Mouse (Mus musculus): ENCODE measurements around the gene Osgep.
A peak's percentile ranks its signal among the peaks of the same experiment; 100 is the strongest.
"Not testable (repeated sequence)": the region's sequence is repeated elsewhere in the genome, so short reads cannot be mapped to it uniquely, and the experiment has no call there.

Osgep gene

DNA sequence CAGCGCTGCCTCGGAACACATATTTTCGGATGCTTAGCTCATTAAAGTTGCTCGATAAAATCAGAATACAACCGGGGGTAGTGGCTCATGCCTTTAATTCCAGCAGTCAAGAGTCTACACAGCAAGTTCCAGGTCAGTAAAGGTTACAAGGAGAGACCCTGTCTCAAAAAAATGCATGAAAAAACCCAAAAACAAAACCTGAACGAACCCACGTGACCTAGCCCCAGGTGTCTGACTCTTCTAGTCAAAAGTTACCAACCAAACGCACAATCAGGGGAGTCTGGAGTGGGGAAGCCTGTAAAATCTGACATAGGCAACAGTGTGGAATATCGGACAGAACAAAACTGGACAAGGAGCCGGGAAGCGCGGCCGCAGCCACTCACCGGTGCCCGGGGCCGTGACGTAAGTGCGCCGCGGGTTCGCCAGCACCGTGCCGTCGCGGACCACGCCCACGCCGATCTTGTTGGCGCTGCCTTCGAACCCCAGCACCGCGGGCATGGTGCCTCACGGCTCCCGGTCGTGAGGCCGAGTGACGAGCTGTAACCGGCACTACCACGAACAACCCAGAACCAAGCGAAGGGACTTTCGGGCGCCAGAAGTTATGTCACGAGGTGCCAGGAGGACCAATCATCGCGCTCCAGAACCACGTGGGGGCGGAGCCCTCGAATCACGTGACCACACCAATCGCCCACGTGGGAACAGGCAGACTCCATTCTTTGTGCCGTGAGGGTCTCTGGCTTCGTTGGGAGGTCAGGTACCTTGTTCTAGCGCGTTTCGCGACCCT lies at the start of gene Osgep, which contains the start of gene Apex1:
Osgep (minus strand) TSS at position 613 of the 784 bp plus-strand sequence.
Apex1 (plus strand) TSS at position 688 of the 784 bp plus-strand sequence.
- peak; percentile 95 to 96 for DNase-seq (ENCODE audit: low spot score in 2 of 2)

DNA sequence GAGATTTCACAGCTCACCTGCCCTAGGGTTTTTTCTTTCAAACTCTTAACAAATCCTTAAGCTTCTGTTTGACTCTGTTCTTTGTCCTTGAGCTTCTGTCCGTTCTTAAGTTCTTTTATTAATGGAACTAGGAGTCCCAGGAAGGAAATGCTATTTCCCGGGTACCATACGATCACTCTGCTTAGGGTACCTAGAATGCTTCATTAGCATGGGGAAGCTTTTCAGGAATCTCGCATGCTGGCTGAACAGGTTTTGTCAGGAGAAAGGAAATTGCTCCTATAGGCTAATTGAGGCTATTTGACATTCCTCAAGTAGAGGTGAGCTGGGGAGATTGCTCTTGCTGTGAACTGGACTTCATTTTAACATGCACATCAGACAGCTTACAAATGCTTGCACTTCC lies 49.0 kb upstream of the Osgep start:
- DNase-seq (ENCODE audit: low spot score in 2 of 2): no peak

DNA sequence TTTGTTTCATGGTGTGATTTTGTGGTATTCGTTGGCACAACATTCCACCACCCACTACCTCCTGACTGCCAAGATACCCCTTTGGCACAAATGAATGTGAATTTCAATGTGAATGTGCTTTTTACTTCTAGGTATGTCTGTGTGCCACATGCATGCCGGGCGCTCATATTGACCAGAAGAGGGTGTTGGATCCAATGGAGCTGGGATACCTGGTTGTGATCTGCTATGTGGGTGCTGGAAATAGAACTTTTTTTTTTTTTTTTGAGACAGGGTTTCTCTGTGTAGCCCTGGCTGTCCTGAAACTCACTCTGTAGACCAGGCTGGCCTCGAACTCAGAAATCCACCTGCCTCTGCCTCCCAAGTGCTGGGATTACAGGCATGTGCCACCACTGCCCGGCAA lies 48.4 kb upstream of the Osgep start:
- not testable (repeated sequence) for DNase-seq (ENCODE audit: low spot score in 2 of 2)

DNA sequence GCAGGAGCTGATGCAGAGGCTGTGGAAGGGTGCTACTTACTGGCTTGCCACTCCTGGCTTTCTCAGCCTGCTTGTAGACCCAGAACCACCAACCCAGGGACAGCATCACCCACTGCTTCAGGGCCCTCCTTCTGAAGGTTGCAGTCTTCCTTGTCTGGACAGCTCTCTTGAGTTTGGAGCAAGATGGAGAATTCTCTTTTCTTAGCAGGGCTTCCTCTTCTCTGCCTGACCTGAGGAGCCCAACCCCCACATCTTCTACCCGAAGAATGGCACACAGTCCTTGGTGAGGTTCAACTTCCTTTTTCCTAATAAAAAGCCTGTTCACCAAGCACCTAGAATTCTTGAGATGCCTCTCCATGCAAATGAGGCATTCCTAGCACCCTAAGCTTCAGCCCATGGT lies 46.1 kb upstream of the Osgep start:
- peak in 1 of 2 experiments; percentile 57 for DNase-seq (ENCODE audit: low spot score in 2 of 2)

DNA sequence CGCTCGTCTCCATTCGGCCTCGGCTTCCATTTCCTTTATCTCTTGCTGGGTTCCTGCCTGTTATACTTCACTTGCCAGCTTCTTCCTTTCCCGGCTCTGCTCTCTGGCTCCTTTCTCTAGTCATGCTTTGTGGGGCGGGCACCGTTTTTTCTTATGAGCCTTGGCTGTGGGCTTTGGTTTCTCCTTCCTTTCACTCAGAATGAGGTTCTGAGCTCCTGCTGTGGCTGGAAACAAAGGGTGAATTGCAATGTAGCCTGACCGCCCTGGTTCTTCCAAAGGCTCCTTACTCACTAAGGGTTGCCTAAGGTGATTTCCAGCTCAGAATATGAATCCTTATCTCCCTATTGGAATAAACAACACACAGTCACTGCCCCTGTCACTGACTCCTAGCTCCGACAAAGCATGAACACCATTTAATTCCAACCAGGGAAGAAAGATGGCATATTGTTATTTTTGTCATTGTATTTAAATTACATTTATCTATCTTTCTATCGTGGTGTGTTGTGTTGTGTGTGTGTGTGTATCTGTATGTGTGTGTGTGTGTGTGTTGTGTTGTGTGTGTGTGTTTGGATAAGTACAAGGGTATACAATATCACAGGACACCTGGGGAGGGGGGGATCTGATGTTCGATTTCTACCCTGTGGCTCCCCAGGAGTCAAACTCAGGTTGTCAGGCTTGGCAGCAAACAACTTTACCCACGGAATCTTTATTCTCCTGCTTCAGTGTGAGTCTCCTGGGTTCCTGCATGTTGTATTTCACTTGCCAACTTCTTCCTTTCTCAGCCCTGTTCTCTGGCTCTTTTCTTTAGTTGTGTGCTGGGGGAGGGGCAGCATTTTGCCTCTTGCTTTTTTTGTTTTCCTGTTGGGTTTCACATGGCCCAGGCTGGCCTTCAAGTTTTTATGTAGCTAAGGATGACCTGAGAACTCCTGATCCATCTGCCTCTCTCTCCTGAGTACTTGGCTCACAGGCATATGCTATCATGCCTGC lies 45.2 kb upstream of the Osgep start:
- peak in 1 of 2 experiments; percentile 53 for DNase-seq (ENCODE audit: low spot score in 2 of 2)

DNA sequence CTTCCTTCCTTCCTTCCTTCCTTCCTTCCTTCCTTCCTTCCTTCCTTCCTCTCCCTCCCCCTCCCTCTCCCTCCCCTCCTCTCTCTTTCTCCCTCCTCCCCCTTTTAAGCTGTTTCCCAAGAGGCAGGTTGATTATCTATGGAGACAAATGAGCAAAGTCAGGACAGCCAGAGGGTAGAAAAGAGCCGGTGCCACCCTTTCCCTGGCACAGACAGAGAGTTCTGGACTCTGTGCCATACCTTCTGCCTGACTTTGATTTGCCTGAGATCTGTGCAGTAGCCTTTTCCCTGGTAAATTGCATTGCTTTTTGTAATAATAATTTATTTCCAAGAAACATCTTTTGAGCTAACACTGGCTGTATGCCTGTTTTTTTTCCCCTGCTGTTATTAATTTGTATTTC lies 44.3 kb upstream of the Osgep start:
- no peak for DNase-seq (ENCODE audit: low spot score in 2 of 2)

DNA sequence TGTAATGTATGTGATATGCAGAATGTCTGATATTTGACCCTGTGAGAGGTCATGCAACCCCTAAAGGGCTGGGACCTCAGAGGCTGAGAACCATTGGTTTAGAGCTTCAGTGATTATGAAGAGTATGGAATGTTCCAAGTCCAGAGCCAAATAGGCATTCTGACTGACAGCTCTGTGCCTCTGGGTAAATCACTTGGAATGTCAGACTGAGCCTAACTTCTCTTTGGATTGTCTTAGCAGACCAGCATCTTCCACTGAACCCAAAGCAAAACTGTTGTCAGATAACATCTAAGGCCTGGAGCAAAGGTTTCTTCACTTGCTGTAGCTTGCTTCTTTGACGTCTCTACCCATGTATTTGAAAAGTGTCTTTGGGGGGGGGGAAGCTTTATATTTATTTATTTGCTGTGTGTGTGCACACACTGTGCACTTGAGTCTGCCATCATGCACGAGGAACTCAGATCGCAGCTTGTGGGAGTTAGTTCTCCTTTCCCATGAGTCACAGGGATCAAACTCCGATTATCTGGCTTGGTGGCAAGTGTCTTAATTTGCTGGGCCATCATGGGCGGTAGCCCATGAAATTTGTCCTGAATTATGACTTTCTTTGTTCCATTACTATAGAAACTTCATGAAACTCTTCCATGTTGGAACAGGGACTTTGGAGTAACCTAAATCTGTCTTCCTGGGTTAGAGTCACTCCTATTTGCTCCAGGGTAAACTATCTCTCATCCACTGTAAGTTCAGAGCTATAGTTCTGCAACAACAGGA lies 43.7 kb upstream of the Osgep start:
- DNase-seq (ENCODE audit: low spot score in 2 of 2): no peak

DNA sequence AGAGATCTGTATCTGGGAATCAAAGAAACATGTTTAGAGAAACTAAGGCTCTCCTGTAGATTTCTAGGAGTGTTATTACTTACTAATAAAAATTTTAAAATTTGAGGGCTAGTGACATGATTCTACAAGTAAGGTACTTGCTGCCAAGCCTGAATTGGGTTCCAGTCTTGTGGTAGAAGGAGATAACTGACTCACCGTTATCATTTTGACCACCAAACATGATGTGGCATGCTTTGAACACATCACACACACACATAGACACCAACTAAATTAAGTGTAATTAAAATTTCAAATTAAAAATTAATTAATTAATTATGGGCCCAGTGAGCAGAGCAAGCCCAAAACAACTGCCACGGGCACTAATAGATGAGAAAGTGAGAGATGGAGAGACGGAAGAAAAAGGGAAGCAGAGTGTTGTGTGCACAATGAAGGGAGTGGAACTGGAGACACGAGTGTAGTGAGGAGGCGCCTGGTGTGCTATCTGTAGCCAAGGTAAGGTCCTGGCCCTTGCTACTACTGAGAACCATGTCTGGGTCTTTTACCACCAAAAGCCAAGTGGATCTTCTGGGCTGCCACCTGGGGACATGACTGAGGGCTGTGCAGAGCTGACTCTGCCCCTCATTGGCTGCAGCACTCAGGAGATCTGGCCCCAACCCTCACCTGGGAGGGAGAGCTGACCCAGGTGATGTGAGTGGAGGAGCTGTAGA lies 33.7 kb upstream of the Osgep start:
- not testable (repeated sequence) for DNase-seq (ENCODE audit: low spot score in 2 of 2)

DNA sequence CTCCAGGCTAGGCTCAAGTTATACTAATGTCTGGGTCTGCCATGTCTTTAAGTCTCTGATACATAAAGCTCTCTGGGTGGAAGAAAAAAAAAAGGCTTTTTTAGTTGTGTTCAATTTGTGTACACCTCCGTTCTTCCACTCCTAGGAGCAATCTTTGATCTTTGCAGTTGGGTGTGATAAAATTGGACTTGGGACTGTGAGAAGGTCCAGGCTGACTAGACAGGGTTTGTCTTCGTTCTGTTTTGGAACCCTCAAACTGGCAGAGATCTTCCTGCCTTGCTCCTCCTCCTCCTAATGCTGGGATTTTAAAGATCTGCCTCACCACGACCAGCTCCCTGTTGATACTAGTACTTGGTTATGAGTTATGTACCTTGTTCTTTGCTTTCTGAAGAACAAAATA lies 32.5 kb upstream of the Osgep start:
- not testable (repeated sequence) for DNase-seq (ENCODE audit: low spot score in 2 of 2)

DNA sequence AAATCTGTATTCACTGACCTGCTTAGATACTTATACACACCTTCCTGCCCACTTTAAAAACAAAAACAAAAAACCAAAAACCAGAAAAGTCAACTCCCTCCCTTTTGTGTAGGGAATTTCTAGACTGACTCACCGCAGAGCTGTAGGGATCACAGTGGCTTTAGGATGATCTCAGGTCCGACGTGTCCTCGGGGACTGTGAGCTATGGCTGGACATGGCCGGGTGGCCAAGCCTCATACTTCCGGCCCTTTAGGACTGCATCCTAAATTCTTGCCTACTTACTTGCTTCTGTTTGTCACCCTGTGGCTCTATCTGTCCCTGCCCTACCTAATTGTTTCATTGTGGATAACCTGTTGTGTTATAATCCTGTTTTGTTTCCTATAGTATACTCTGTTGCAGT lies 32.0 kb upstream of the Osgep start:
- DNase-seq (ENCODE audit: low spot score in 2 of 2): not testable (repeated sequence)

DNA sequence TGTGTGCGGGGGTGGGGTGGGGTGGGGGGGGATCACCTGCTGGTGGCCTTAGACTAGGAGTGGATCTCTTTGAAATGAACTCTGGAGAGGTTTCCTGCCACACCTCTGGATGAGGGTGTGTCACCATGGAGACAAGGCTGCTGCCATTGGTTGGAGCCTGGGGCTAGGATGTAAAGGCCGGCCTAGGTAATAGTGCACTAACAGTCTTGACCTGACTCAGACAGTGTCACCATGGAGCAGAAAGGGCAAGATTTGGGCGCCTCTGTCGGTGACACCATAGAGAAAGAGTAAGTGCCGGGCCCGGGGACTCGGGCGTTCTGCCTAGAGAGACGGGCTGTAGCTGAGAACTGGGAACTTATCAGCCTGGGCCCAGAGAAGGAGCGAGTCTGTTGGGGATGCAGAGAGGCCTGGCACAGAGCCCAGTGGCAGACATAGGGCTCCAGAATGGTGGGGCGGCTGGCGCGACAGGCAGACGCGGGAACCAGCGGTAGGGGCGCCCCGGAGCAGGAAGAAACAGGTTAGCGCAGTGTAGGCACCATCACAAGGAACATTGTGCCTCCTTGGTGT lies 31.3 kb upstream of the Osgep start, which contains the start of gene Pnp2:
Pnp2 (plus strand) TSS at position 51 of the 567 bp plus-strand sequence.
- DNase-seq (ENCODE audit: low spot score in 2 of 2): peak; percentile 79 to 87

DNA sequence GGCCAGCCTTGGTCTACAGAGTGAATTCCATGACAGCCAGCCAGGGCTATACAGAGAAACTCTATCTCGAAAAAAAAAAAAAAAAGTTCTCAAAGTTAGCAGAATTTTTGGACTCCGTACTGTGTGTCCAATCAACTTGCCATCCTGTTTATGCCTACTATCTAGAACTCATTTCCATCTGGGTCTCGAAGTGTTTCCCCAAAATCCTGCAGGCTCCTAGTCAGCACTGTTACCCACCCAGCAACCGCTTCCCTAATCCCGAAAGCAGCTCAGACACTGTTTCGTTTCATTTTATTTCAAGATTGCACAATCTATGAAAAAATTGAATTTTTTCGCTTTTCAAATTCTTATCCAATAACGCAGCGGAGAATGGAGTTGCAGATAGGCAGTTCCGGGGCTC lies 30.8 kb upstream of the Osgep start:
- no peak for DNase-seq (ENCODE audit: low spot score in 2 of 2)

DNA sequence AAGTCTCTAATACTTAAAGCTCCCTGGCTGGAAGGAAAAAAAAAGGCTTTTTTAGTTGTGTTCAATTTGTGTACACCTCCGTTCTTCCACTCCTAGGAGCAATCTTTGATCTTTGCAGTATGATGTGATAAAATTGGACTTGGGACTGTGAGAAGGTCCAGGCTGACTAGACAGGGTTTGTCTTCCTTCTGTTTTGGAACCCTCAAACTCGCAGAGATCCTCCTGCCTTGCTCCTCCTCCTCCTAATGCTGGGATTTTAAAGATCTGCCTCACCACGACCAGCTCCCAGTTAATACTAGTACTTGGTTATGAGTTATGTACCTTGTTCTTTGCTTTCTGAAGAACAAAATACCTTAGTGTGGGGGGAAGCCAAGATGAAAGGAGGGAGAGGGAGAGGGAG lies 20.8 kb upstream of the Osgep start:
- DNase-seq (ENCODE audit: low spot score in 2 of 2): not testable (repeated sequence)

DNA sequence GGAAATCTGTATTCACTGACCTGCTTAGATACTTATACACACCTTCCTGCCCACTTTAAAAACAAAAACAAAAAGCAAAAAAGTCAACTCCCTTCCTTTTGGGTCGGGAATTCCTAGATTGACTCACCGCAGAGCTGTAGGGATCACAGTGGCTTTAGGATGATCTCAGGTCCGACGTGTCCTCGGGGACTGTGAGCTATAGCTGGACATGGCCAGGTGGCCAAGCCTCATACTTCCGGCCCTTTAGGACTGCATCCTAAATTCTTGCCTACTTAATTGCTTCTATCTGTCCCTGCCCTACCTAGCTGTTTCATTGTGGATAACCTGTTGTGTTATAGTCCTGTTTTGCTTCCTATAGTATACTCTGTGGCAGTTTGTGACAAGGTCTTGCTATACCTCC lies 20.4 kb upstream of the Osgep start:
- DNase-seq (ENCODE audit: low spot score in 2 of 2): not testable (repeated sequence)

DNA sequence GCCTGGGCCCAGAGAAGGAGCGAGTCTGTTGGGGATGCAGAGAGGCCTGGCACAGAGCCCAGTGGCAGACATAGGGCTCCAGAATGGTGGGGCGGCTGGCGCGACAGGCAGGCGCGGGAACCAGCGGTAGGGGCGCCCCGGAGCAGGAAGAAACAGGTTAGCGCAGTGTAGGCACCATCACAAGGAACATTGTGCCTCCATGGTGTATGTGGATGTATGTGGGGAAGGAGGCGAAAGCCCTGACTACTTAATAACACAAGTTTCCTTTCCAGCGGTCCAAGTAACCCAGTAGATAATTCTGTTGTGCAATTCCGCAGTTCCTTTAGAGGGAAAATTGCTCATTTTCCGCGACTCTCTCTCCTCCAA lies 20.0 kb upstream of the Osgep start:
- DNase-seq (ENCODE audit: low spot score in 2 of 2): not testable (repeated sequence)

DNA sequence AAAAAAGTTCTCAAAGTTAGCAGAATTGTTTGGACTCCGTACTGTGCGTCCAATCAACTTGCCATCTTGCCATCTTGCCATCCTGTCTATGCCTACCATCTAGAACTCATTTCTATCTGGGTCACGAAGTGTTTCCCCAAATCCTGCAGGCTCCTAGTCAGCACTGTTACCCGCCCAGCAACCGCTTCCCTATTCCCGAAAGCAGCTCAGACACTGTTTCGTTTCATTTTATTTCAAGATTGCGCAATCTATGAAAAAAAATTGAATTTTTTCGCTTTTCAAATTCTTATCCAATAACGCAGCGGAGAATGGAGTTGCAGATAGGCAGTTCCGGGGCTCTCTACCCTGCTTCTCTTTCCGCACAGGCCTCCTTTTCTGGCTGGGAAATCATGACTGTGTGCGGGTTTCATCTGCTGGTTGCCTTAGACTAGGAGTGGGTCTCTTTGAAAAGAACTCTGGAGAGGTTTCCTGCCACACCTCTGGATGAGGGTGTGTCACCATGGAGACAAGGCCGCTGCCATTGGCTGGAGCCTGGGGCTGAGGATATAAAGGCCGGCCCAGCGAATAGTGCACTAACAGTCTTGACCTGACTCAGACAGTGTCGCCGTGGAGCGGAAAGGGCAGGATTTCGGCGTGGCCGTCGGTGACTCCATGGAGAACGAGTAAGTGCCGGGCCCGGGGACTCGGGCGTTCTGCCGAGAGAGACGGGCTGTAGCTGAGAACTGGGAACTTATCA lies 19.4 kb upstream of the Osgep start, which contains the start of gene Gm49342:
Gm49342 (plus strand) TSS at position 586 of the 736 bp plus-strand sequence.
- DNase-seq (ENCODE audit: low spot score in 2 of 2): peak; percentile 94 to 98

DNA sequence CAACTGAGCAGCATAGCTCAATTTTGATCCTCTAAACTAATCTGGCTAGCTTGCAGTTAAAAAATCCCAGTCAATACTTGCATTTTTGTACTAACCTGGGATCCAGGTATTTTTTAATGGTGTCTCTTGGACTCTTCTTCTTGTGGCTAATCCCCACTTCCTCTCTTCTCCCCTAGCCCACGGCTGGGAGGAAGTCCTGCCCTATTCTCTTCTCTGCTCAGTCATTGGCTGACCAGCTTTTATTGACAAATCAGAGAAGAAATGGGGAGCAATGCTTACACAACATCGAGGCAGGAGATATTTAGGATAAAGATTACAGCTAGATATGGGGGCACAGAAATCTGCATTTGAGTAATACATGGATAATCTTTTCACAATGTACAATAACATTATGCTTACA lies 14.2 kb upstream of the Osgep start:
- DNase-seq (ENCODE audit: low spot score in 2 of 2): no peak

DNA sequence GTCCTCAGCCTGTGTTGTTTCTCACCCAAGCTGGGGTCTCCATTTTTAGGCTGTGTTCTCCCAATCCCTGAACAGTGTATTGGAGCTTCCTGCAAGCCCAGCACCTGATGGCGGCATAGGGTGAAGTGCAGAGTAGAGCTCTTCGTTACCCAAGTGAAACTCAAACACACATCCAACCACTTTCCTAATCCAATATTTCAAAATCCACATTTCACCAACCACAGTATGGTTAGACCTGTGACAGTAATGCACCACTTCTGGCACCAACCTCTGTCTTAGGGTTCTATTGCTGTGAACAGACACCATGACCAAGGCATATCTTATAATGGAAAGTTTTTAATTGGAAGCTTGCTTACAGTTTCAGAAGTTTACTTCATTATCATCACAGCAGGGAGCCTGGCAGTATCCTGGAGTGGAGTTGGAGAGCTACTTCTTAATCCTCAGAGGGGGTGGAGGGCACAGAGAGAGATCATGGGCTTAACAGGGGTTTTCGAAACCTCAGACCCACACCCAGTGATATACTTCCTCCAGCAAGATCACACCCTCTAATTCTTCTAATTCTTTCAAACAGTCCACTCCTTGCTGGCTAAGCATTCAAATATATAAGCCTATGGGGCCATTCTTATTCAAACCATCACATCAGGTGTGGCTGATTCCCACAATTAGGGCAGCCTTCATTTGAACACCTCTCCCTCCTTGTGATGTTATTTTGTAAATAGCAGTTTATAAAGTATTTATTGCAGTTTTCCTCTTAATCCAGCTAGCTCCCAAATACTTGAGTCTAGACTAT lies 13.6 kb upstream of the Osgep start:
- DNase-seq (ENCODE audit: low spot score in 2 of 2): no peak

DNA sequence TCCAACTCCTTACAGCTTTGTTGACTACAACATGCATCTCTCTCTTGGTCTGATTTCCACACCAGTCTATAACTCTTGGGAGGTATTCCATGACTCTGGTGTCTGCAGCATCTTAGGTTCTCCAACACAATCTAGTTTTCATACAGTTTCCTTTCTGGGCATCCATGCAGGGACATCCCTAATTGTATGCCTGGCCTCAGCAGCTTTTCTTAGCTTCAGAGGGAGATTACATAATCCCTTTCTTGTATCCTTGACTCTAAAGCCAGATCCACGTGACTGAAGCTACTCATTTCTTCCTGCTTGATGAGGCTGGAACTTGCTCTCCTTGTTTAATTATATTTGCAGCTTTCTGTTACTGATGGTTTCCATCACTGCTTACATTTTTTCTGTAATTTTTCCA lies 12.0 kb upstream of the Osgep start:
- no peak for DNase-seq (ENCODE audit: low spot score in 2 of 2)
